Mouse (Mus musculus): ENCODE results near the gene Arhgef28. TPM values are rescaled to one million over a fixed set of nuclear protein-coding genes. Genes with fewer than 3 reads are reported as not detected.

Arhgef28 gene
- total and polyA plus RNA-seq, 2 experiments from 2014 or later = 33.9 to 38.7 TPM

- TF ChIP-seq CTCF (IDR thresholded peaks at IDR 0.05; ENCODE audit: low read depth) = no peak
- 67% methylated on average over 11 of the region's 11 CpGs for WGBS
- DNase-seq = no peak
- Histone ChIP-seq H3K36me3 (ENCODE audit: insufficient read depth) (no peaks in the 10 kb centered on the region), H3K4me2 (ENCODE audit: low read depth) (no peak overlapping the region), H3K9ac (no peak overlapping the region), H3K4me1 (ENCODE audit: insufficient read depth) (no peaks in the 10 kb centered on the region), H3K9me3 (ENCODE audit: low read length) (no peaks in the 10 kb centered on the region), H3K4me3 (ENCODE audit: low read depth, low read length) (no peak overlapping the region), H3K27me3 (ENCODE audit: insufficient read depth, low read length) (no peaks in the 10 kb centered on the region), H3K27ac (ENCODE audit: low read depth, low read length) (no peak overlapping the region)
- ATAC-seq = no peak
Observed at GRCm38 (mm10) chr13:98172365-98172764, 33.9 kb downstream of the Arhgef28 start.

GRCm38 (mm10) chr13:98171706-98172105 lies 34.5 kb downstream of the Arhgef28 start:
- Histone ChIP-seq H3K27ac (ENCODE audit: low read depth, low read length) (no peak overlapping the region; the same call in 1 of the 2 replicates), H3K27me3 (ENCODE audit: insufficient read depth, low read length) (no peaks in the 10 kb centered on the region), H3K9me3 (ENCODE audit: low read length) (no peaks in the 10 kb centered on the region), H3K9ac (no peak overlapping the region), H3K36me3 (ENCODE audit: insufficient read depth) (no peaks in the 10 kb centered on the region), H3K4me2 (ENCODE audit: low read depth) (no peak overlapping the region), H3K4me1 (ENCODE audit: insufficient read depth) (no peaks in the 10 kb centered on the region), H3K4me3 (ENCODE audit: low read depth, low read length) (no peak overlapping the region)
- ATAC-seq = peak; percentile 25
- 84% methylated on average over 4 of the region's 4 CpGs for WGBS
- TF ChIP-seq CTCF (IDR thresholded peaks at IDR 0.05; ENCODE audit: low read depth) = no peak
- DNase-seq = no peak

- no peak overlapping the region for H3K4me2 ChIP-seq (ENCODE audit: low read depth)
- H3K36me3 ChIP-seq (ENCODE audit: insufficient read depth) = no peaks in the 10 kb centered on the region
- ATAC-seq (peak; percentile 65), DNase-seq (peak; percentile 61)
- no peak overlapping the region for H3K4me3 ChIP-seq (ENCODE audit: low read depth, low read length)
- no peaks in the 10 kb centered on the region for H3K4me1 ChIP-seq (ENCODE audit: insufficient read depth)
- no peaks in the 10 kb centered on the region for H3K9me3 ChIP-seq (ENCODE audit: low read length)
- no peak overlapping the region for H3K9ac ChIP-seq
- H3K27ac ChIP-seq (ENCODE audit: low read depth, low read length) = peak overlapping the region; percentile 54; the same call in 1 of the 2 replicates
- WGBS = 86% methylated on average over 12 of the region's 12 CpGs
- TF ChIP-seq CTCF (IDR thresholded peaks at IDR 0.05; ENCODE audit: low read depth) = no peak
- no peaks in the 10 kb centered on the region for H3K27me3 ChIP-seq (ENCODE audit: insufficient read depth, low read length)
Observed at GRCm38 (mm10) chr13:98171257-98171656, 35.0 kb downstream of the Arhgef28 start.

- Histone ChIP-seq H3K4me2 (ENCODE audit: low read depth) (no peak overlapping the region), H3K4me3 (ENCODE audit: low read depth, low read length) (no peak overlapping the region), H3K9me3 (ENCODE audit: low read length) (no peaks in the 10 kb centered on the region), H3K27ac (ENCODE audit: low read depth, low read length) (no peak overlapping the region), H3K36me3 (ENCODE audit: insufficient read depth) (no peaks in the 10 kb centered on the region), H3K27me3 (ENCODE audit: insufficient read depth, low read length) (no peaks in the 10 kb centered on the region), H3K4me1 (ENCODE audit: insufficient read depth) (no peaks in the 10 kb centered on the region), H3K9ac (no peak overlapping the region)
- no peak for TF ChIP-seq CTCF (IDR thresholded peaks at IDR 0.05; ENCODE audit: low read depth)
- WGBS = 67% methylated on average over 6 of the region's 6 CpGs
- ATAC-seq (no peak), DNase-seq (no peak)
Observed at GRCm38 (mm10) chr13:98164878-98165277, 41.4 kb downstream of the Arhgef28 start.

GRCm38 (mm10) chr13:98161496-98161895 lies 44.7 kb downstream of the Arhgef28 start:
- ATAC-seq (no peak), DNase-seq (no peak)
- Histone ChIP-seq H3K27me3 (ENCODE audit: insufficient read depth, low read length) (no peaks in the 10 kb centered on the region), H3K36me3 (ENCODE audit: insufficient read depth) (no peaks in the 10 kb centered on the region), H3K9me3 (ENCODE audit: low read length) (no peaks in the 10 kb centered on the region), H3K9ac (no peak overlapping the region), H3K4me1 (ENCODE audit: insufficient read depth) (0 out of 2 replicates have a peak, but pooled peaks cover 5% of the 10 kb centered on the region), H3K4me3 (ENCODE audit: low read depth, low read length) (no peak overlapping the region), H3K4me2 (ENCODE audit: low read depth) (no peak overlapping the region), H3K27ac (ENCODE audit: low read depth, low read length) (no peak overlapping the region)
- WGBS = 94% methylated on average over 8 of the region's 8 CpGs
- TF ChIP-seq CTCF (IDR thresholded peaks at IDR 0.05; ENCODE audit: low read depth) = no peak

GRCm38 (mm10) chr13:98156656-98157055 lies 49.6 kb downstream of the Arhgef28 start:
- no peak overlapping the region for H3K4me2 ChIP-seq (ENCODE audit: low read depth)
- DNase-seq (no peak), ATAC-seq (peak; percentile 20; the same call in 1 of the 2 replicates)
- H3K9me3 ChIP-seq (ENCODE audit: low read length) = no peaks in the 10 kb centered on the region
- TF ChIP-seq CTCF (IDR thresholded peaks at IDR 0.05; ENCODE audit: low read depth) = no peak
- H3K27ac ChIP-seq (ENCODE audit: low read depth, low read length) = no peak overlapping the region
- no peaks in the 10 kb centered on the region for H3K36me3 ChIP-seq (ENCODE audit: insufficient read depth)
- H3K4me3 ChIP-seq (ENCODE audit: low read depth, low read length) = no peak overlapping the region
- no peak overlapping the region for H3K9ac ChIP-seq
- 0 out of 2 replicates have a peak, but pooled peaks cover 5% of the 10 kb centered on the region for H3K4me1 ChIP-seq (ENCODE audit: insufficient read depth)
- 12% methylated on average over 7 of the region's 7 CpGs for WGBS
- H3K27me3 ChIP-seq (ENCODE audit: insufficient read depth, low read length) = no peaks in the 10 kb centered on the region

GRCm38 (mm10) chr13:98152759-98153158 lies 53.5 kb downstream of the Arhgef28 start:
- no peak for TF ChIP-seq CTCF (IDR thresholded peaks at IDR 0.05; ENCODE audit: low read depth)

More at GRCm38 (mm10) chr13:98152759-98153158, 53.5 kb downstream of the Arhgef28 start:
- H3K9me3 ChIP-seq (ENCODE audit: low read length) = no peaks in the 10 kb centered on the region
- no peak overlapping the region for H3K9ac ChIP-seq
- no peak overlapping the region for H3K4me2 ChIP-seq (ENCODE audit: low read depth)
- no peaks in the 10 kb centered on the region for H3K27me3 ChIP-seq (ENCODE audit: insufficient read depth, low read length)
- DNase-seq = no peak
- ATAC-seq = no peak
- H3K36me3 ChIP-seq (ENCODE audit: insufficient read depth) = no peaks in the 10 kb centered on the region
- H3K4me1 ChIP-seq (ENCODE audit: insufficient read depth) = 0 out of 2 replicates have a peak, but pooled peaks cover 5% of the 10 kb centered on the region
- WGBS = 95% methylated on average over 8 of the region's 8 CpGs
- no peak overlapping the region for H3K4me3 ChIP-seq (ENCODE audit: low read depth, low read length)
- no peak overlapping the region for H3K27ac ChIP-seq (ENCODE audit: low read depth, low read length)

All from forebrain, postnatal 0 days (tissue).